Mouse (Mus musculus) erythroid progenitor cell, adult 5-6 weeks (primary cell): ENCODE measurements around the gene Mphosph9. TPM values are rescaled to one million over a fixed set of nuclear protein-coding genes. Genes with fewer than 3 reads are reported as not detected.
"Not testable (repeated sequence)": the region's sequence is repeated elsewhere in the genome, so short reads cannot be mapped to it uniquely, and the experiment has no call there.

Source experiments
- ATAC-seq: replicated peaks from 2 replicates; pipeline ENCODE4 v1.8.0; 2016; ENCODE audit warnings: moderate number of reproducible peaks, mild to moderate bottlenecking, moderate TSS enrichment, inconsistent platforms; ENCODE audit not compliant: poor library complexity, low FRiP score, severe bottlenecking
- total RNA-seq, 2 experiments: library from RNA; stranded (forward) in 1 of 2; stranded (reverse) in 1 of 2; fragments of 150-400 nt in 1 of 2; fragments of 186-747, 209-891 nt in 1 of 2; gene quantifications; 2 replicates each; pipeline versions ENCODE4 v1.2.3 to v1.2.4; 2015 to 2017; ENCODE audit warnings: low replicate concordance in 2 of 2

The Mphosph9 gene
- total RNA-seq, 2 experiments from 2014 or later, result 39.0 to 56.6 TPM

DNA sequence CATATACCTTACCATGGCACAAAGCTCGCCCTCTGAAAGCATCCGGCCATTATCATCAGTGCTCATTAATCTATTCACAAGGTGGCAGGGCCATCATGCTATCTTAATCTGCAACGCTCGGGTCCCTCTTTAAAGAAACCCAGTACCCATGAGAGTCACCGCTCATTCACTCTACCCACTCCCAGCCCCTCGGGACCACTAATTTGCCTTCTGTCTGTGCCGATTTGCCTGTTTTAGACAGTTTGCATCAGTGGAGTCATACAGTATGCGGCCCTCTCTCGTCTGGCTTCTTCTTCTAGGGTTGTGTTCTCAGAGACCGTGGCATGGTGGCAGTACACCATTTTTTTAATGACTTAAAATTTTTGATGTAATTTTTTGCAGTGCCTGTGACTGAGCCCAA, 108.3 kb downstream of the Mphosph9 start:
- ATAC-seq, result no peak

DNA sequence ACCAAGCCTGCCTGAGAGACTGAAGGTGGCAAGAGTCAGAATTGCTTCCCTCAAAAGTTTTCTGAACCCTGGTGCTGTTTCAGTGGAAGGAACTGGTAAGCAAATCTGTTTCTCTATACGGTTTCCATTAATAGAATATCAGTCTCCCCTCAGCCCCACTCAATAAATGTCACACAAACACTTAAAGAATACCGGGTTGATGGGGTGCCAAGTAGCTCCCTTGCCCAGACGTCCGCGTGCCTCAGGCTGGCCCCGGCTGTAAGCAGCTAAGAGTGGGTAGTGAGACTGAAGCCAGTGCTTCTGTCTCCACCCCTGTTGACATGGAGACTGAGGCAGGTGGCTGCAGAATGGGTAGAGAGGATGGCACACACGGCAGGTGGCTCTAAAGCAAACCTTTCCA, 108.8 kb downstream of the Mphosph9 start:
- ATAC-seq, result no peak

DNA sequence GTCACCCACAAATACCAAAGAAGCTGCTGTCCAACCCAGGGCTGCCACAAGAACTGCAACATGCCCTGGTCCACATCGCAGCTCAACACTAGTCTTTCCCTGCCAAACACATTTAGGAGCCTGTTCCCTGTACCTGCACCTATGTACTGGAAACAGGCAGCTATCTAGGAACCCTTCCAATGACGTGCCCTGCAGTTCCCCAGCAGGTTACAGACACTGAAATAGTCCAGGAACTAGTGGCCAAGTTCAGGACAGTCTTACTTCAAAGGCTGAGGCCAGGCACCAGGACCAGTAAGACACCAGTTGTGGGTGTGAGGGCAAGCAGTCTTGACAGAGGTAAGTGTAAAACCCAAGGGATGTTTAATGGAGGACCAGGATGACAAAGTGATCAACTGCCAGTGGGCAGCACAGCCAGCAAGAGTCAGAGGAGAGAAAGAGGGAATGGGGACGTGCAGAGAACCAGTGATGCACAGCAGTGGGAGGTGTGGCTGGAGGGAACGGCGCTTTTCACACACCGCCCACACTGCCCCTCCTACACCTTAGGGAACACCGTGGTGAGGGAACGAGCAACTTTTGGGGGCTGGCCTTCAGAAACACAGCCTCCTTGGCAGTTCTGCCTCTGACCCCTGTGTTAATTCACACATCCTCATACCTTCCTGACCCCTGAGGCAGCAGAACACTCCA, 110.1 kb downstream of the Mphosph9 start:
- no peak for ATAC-seq

DNA sequence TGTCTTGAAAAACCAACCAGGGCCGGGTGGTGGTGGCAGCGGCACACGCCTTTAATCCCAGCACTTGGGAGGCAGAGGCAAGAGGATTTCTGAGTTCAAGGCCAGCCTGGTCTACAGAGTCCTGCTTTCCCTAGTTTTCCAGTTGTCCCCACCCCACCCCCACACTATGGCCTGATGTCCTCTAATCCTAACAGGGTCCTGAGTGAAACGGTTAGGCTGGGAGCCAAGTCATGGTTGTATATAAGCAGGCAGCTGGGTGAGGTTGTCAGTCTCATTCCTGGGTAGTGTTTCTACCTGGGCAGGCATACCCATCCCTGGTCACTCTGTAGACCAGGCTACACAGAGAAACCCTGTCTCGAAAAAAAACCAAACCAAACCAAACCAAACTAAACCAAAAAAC, 110.7 kb downstream of the Mphosph9 start:
- ATAC-seq, result not testable (repeated sequence)

DNA sequence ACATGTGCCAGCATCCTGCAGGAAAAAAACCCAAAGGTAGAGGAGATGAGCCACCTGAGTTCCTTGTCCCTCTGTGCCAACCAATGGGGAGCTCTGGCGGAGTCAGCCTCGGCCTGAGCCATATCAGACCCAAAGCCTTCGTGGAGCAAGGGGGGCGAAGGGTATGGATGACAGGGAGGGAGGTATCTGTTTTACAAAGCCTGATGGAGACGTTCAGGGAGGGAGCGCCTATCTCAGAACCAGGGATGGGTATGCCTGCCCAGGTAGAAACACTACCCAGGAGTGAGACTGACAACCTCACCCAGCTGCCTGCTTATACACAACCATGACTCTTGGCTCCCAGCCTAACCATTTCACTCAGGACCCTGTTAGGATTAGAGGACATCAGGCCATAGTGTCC, 111.4 kb downstream of the Mphosph9 start:
- no peak for ATAC-seq

DNA sequence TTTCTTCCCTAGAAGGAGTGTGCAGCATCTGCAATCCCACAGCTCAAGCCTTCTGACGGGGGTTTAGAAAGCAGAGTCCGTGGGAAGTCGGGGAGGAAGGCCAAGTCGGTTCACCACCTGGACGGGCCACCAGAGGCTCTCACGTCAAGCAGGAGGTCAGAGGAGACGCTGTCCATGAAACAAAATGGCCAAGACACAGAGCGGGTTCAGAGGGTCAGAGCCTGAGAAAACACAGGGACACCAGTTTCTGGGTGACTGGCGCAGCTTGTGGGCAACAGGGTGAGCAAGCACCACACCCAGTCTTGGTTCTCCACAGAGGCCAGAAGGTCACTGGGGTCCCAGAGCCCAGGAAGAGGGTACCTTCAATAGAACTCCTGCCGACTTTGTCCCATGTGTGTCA, 112.1 kb downstream of the Mphosph9 start:
- no peak for ATAC-seq

DNA sequence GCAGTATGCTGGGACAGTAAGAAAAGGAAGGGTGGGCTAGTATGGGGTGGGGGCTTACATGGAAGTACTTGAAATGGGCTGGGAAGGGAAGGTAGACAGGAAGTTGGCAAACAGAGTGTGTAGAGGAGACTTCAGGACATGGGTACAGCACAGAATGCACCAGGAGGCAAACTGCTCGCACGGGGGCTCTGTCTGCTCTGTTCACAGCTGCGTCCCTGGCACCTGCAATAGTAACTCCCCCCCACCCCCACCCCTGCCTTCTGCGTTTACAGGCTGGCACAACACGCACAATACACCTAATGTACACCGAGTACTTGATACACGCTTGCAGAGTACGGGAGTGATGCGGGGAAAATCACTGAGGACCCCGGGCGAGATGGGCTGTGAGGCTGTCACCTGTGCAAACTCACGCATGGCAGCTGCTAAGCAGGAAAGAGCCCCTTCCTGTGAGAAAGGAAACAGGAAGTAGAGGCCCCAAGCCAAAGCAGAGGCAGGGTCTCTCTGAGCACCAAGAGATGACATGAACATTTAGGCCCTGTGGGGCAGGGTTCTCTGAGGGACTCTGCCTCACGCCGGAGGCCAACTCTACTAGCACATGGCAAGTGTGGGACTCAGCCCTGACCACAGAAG, 113.1 kb downstream of the Mphosph9 start:
- no peak for ATAC-seq

DNA sequence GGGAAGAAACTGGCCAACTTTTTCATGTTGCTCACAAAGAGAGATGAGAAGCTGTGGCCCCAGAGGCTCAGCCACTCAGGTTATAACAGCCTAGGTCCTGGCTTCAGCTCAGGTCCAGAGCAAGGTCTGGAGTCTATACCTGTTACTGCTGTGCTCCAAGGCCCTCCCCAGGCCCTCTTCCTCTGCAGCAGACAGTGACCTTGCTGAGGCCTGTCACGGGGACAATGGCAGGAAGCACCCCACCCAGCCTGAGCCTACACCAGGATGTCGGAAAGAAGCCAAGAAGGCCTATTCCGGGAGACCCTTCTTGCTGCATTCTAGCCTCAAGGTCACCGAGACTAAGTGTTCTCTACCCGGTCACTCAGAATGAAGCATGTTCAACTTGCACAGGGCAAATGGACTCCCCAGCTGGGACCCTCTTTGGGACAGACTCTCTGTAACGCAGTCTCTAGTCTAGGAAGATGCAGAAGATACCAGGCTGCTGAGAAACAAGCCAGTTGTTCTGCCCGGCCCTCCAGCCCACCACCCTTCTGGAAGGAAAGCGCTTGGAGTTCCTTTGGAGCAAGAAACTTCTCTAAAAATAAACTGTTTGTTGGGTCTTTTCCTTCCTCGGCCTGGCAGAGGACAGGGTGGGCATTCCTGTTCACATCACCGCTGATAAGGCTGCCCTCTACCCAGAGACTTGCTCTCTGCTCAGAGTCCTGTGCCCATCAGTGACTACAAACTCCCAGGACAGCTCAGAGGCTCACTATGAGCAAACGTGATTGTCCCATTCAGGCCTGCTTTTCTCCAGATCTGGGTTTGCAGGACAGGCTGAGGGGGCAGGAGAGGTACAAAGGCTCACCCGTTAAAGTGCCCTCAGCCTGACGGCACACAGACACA, 113.9 kb downstream of the Mphosph9 start:
- ATAC-seq, result no peak

DNA sequence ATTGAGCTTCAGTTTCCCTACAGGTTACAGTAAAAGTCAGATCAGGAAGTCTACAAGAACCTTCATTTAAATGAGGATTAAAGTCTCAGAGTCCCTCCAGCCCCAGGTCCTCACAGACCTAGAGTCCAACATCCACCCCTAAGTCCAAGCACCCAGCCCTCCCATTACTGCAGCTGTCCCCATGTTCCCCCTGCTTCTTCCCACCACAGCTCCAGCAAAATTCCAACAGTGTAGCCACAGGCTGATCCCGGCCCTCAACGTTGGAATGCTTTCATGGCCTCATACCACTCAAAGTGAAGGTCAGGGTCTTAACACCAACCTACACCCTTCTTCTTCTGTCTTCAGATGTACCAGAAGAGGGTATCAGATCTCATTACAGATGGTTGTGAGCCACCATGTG, 116.1 kb downstream of the Mphosph9 start:
- no peak for ATAC-seq

DNA sequence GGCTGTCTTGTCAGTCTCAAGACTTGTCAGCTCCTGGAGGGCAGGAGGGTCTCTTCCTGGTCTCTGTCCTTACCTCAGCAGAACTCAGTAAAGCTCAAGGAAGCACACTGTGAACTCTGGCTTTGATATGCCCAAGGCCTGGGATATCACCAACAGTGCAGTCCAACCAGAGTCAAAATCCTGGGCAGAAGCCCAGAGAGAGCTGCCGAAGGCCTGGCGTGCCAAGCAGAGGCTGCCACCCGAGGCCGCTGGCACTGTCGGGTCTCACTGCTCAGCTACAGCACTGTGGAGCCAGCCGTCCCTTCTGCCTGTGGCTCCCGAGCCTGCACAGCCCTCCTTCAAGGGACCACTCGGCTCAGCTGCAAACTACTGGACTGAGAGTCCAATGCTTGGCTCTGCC, 116.5 kb downstream of the Mphosph9 start:
- ATAC-seq, result no peak

DNA sequence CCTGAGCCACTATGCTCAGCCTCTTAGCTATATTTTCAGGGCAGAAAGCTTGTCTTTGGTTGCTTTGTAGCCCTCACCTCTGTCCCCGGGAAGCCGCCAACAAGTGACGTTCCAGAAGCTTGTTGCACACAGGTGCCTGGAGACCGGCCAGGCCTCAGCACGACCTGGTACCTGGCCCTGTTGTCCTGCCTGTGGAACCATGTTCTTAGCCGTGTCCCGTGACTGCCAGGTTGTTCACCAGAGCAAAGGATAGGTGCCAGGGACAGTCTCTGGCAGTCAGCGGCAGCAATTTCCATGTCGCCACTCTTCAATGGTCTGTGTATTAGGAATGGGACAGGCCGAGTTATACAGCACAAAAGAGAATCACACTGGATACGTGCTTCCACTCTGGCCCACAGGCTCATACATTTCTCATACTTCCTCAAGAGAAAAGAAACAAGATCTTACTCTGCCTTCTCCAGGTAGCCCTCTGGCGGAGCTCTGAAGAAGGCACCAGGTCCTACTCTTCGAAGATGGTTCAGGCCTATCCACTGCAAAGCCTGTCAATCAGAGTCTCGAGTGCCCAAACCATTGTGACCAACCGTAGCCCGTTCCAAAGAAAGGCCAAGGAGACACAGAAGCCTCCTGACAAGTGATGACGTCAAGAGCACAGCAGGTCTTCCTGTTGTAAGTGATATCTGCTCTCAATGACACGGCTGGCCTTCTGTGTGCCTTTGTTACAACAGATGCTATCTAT, 117.3 kb downstream of the Mphosph9 start:
- no peak for ATAC-seq

DNA sequence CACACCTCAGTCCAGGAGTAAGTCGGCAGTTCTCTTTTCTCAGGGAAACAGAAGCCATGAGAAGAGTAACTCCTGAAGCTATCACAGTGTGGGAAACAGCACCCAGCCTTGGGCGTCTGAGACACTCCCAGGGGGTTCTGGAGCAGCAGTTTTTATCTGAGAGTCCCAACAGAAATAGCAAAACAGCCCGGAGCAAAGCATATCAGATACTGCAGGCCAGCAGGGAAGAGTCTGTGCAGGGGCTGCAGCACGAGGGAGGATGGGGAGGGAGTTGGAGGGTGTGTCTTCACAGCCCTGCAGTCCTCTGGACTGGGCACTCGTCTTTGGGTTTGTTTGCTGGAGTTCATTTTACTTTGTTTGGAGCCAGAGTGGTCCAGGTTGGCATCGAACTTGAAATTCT, 117.9 kb downstream of the Mphosph9 start:
- no peak for ATAC-seq

DNA sequence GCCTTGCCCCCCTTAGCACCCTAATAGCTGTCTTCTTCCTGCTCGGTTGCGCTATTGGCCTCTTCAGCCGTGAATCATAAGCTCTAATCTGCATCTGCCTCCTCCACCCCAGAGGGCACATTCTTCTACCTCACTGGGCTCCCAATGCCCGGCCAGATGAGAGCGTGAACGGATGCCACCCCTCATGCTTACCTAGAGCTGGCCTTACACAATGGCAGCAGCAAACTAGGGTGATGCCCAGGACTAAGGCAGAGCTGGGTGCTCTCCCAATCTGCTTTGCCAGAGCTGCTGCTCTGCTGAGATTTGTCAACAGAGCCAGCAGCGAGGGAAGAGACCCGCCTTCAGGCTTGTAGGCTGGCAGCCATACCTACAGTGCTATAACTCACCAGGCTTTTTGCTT, 119.7 kb downstream of the Mphosph9 start:
- no peak for ATAC-seq

DNA sequence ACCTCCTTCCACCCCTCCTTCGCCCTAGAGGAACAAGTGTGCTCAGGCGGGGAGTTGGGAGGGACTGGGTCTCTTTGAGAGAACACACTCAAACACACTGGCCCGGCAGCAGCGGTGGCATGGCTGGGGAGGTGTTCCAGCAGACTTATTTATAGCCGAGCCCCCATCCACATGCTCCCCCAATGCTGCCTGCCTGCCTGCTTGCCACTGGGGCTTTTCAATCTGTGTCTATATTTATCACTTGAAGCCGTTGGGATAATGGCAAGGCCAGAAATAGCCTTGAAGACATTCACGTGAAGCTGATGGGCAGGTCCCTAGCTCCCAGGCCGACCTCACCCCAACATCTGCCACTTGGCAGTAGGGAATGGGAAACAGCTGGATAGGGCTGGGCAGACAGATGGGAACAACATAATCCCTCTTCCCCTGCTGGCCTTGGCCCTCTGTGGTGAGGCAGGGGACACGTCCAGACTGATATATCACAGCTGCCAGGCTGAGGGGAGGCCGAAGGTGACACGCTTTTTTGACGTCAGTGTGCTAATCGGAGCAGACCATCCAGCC, 121.2 kb downstream of the Mphosph9 start:
- no peak for ATAC-seq

DNA sequence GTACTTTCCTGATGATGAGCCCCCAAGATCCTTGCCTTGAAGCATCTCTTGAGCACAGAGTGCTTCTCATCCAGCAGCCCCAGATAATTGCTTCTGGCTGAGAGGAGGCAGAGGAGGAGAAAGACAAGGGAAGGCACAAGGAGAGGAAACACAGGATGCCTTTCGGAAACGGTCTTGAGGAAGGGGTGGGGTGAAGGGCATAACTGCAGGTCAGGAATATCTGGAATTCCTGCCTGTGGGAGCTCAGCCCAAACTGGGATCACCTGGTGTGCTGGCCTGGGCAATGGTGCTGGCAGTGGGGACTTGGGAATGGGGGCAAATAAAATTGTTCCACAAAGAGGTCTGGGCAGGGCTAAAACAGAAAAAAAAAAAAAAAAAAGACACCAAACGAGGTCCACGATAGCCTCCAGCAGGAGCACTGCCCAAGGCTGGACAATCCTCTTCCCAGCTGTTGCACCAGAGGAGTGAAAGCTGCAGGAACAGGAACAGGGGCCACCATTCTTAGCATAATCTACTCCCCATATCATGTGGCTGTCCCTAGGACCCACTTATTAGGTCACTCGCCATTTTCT, 121.9 kb downstream of the Mphosph9 start:
- ATAC-seq, result no peak

DNA sequence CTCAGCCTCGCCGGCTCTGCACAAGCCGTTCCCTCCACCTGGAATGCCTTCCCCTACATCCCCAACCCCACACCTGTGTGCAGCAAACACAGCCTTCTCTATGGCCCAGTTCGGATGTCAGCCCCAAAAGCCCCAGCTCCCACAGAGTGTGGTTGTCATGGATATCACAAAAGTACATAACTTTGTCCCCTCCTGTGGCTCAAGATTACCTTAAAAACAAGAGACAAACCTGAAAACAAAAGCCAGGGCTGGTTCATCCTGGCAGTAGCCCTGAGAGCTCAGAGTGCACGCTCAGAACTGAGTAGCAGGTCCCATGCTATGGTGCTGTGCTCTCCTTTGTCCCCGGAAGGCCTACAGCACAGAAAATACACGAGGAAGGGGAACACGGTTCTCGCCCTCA, 122.6 kb downstream of the Mphosph9 start:
- ATAC-seq, result no peak

DNA sequence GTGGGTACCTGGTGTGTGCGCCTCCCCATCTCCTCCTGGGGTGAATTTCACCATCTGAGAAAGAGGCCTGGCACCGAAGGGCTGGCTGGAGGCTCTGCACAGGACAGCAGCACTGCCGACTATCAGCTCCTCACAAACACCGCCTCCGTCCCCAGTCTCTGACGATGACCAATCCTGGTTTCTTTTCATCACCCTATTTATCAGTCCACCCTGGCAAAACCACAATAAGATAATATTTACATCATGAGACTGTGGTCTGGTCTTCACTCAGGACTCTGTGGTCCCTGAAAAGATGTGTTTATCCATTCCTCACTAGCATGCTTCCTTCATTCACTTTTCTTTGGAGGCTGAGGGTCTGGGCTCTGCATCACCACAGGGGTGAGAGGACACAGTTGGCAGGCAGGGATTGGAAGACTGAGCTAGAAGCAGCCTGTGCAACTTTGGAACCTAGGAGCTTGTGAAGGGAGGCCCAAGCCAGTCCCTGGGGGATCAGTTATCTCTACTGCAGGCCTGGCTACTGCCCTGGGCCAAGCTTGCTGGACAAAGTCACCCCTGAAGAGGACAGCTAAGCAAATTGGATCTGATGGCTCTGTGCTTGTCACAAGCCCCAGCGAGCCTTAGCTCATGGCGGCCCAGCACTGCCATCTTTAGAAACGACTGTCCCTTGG, 123.5 kb downstream of the Mphosph9 start:
- ATAC-seq, result no peak

DNA sequence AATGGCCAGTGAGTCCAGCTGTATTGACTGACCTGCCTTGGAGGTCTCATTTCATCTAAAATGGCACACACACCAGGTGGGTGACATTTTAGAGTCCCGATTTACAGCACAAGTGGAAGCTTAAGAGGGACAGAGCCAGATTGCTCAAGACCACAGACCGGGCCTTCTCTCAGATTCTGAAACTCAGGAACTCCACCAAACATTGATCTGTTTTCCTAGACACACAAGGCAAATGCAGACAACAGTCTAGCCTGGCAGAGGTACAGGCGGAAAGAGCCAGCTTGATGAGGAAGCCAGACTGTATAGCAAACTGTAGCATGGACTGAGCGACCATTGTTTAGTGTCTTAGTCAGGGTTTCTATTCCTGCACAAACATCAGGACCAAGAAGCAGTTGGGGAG, 124.5 kb downstream of the Mphosph9 start:
- ATAC-seq, result no peak

DNA sequence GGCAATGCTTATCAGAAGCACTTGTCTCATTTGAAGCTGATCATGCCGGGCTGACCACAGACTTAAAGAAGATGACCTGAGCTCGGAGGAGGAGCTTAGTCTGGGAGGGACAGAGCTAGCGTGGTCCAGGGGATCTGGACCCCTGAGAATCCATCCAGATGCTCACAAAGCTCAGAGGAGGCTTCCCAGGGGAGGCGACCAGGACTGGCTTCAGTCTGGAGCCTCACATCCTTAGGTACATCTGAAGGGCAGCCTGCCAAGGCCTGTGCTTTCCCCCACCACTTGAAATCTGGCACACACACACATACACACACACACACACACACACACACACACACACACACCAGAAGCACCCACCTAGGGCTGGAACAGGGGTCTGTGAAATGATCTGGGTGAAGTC, 125.7 kb downstream of the Mphosph9 start:
- no peak for ATAC-seq
